Mouse (Mus musculus) erythroblast, embryonic 14.5 days (primary cell): ENCODE data around the gene Cep170. TPM values are rescaled to one million over a fixed set of nuclear protein-coding genes. Genes with fewer than 3 reads are reported as not detected.

ENCODE experiments used
- H3K27me3 ChIP-seq: 2 replicates; pipeline ENCODE4 v1.6.1; 2012; ENCODE audit warnings: inconsistent platforms; ENCODE audit not compliant: control insufficient read depth
- H3K36me3 ChIP-seq: 2 replicates; pipeline ENCODE4 v1.6.1; 2012; ENCODE audit warnings: mild to moderate bottlenecking, inconsistent platforms; ENCODE audit not compliant: control insufficient read depth
- H3K4me1 ChIP-seq: 2 replicates; pipeline ENCODE4 v1.6.1; 2012; ENCODE audit warnings: inconsistent platforms; ENCODE audit not compliant: control insufficient read depth
- H3K4me3 ChIP-seq: replicated peaks from 2 replicates; pipeline ENCODE3; 2012; ENCODE audit warnings: moderate library complexity, mild to moderate bottlenecking, inconsistent platforms
- H3K9me3 ChIP-seq: 2 replicates; pipeline ENCODE4 v1.6.1; 2012; ENCODE audit warnings: low read length, inconsistent platforms, mixed read lengths; ENCODE audit not compliant: control insufficient read depth
- GATA1 ChIP-seq: IDR thresholded peaks from 2 replicates; pipeline ENCODE4 v1.6.1; 2012; ENCODE audit warnings: low read length, inconsistent platforms, mixed read lengths
- TAL1 ChIP-seq: IDR thresholded peaks from 3 replicates; pipeline ENCODE4 v1.6.1; 2012; ENCODE audit warnings: low read length, inconsistent platforms, mixed read lengths
- polyA plus RNA-seq: library from polyadenylated mRNA; stranded (reverse); fragments of >175 nt; gene quantifications from 2 replicates; pipeline ENCODE4 v1.2.3, GENCODE M21; 2012

Cep170 gene
- polyA plus RNA-seq, 1 experiment = 0.03 TPM

- no peak for TF ChIP-seq TAL1
- TF ChIP-seq GATA1 = no peak
- H3K4me1 ChIP-seq = peaks cover 15% of the 10 kb centered on the region
- H3K27me3 ChIP-seq = peaks cover 18% of the 10 kb centered on the region
- H3K4me3 ChIP-seq = peak overlapping the region; percentile 55
- H3K36me3 ChIP-seq = no peaks in the 10 kb centered on the region
- H3K9me3 ChIP-seq = no peaks in the 10 kb centered on the region
These were observed 21.8 kb upstream of the Cep170 start for GRCm38 (mm10) chr1:176835501-176836294.

- H3K9me3 ChIP-seq = no peaks in the 10 kb centered on the region
- TF ChIP-seq TAL1 (no peak), GATA1 (no peak)
- H3K4me3 ChIP-seq = peak overlapping the region; percentile 55
- peaks cover 18% of the 10 kb centered on the region for H3K27me3 ChIP-seq
- H3K4me1 ChIP-seq = peaks cover 15% of the 10 kb centered on the region
- H3K36me3 ChIP-seq = no peaks in the 10 kb centered on the region
These were observed 21.0 kb upstream of the Cep170 start for GRCm38 (mm10) chr1:176834880-176835279.

GRCm38 (mm10) chr1:176833948-176834347, 20.1 kb upstream of the Cep170 start:
- Histone ChIP-seq H3K4me1 (peaks cover 15% of the 10 kb centered on the region), H3K36me3 (no peaks in the 10 kb centered on the region), H3K9me3 (no peaks in the 10 kb centered on the region), H3K27me3 (peaks cover 18% of the 10 kb centered on the region), H3K4me3 (no peak overlapping the region)
- TF ChIP-seq GATA1 (no peak), TAL1 (no peak)

GRCm38 (mm10) chr1:176833257-176833656, 19.4 kb upstream of the Cep170 start:
- H3K27me3 ChIP-seq = peaks cover 18% of the 10 kb centered on the region
- TF ChIP-seq TAL1 (no peak), GATA1 (no peak)
- no peak overlapping the region for H3K4me3 ChIP-seq
- no peaks in the 10 kb centered on the region for H3K9me3 ChIP-seq
- peaks cover 15% of the 10 kb centered on the region for H3K4me1 ChIP-seq
- no peaks in the 10 kb centered on the region for H3K36me3 ChIP-seq

GRCm38 (mm10) chr1:176832607-176833006, 18.7 kb upstream of the Cep170 start:
- H3K4me3 ChIP-seq = no peak overlapping the region
- no peak for TF ChIP-seq GATA1
- TF ChIP-seq TAL1 = no peak
- H3K4me1 ChIP-seq = peaks cover 15% of the 10 kb centered on the region
- peaks cover 18% of the 10 kb centered on the region for H3K27me3 ChIP-seq
- no peaks in the 10 kb centered on the region for H3K36me3 ChIP-seq
- H3K9me3 ChIP-seq = no peaks in the 10 kb centered on the region

- H3K36me3 ChIP-seq = no peaks in the 10 kb centered on the region
- TF ChIP-seq GATA1 = no peak
- no peak for TF ChIP-seq TAL1
- H3K9me3 ChIP-seq = no peaks in the 10 kb centered on the region
- H3K27me3 ChIP-seq = peaks cover 18% of the 10 kb centered on the region
- peaks cover 20% of the 10 kb centered on the region for H3K4me1 ChIP-seq
- H3K4me3 ChIP-seq = no peak overlapping the region
These were observed 18.2 kb upstream of the Cep170 start for GRCm38 (mm10) chr1:176832071-176832470.

- Histone ChIP-seq H3K9me3 (no peaks in the 10 kb centered on the region), H3K27me3 (peaks cover 9% of the 10 kb centered on the region), H3K36me3 (no peaks in the 10 kb centered on the region; the same call in 1 of the 2 replicates), H3K4me1 (peaks cover 12% of the 10 kb centered on the region), H3K4me3 (no peak overlapping the region)
- no peak for TF ChIP-seq GATA1
- TF ChIP-seq TAL1 = no peak
These were observed 14.8 kb upstream of the Cep170 start for GRCm38 (mm10) chr1:176828666-176829065.

- no peaks in the 10 kb centered on the region for H3K9me3 ChIP-seq
- peaks cover 9% of the 10 kb centered on the region for H3K27me3 ChIP-seq
- H3K4me1 ChIP-seq = peaks cover 18% of the 10 kb centered on the region
- TF ChIP-seq GATA1 (no peak), TAL1 (no peak)
- no peaks in the 10 kb centered on the region; the same call in 1 of the 2 replicates for H3K36me3 ChIP-seq
- no peak overlapping the region for H3K4me3 ChIP-seq
These were observed 14.1 kb upstream of the Cep170 start for GRCm38 (mm10) chr1:176827945-176828485.

- peaks cover 9% of the 10 kb centered on the region for H3K27me3 ChIP-seq
- H3K36me3 ChIP-seq = no peaks in the 10 kb centered on the region; the same call in 1 of the 2 replicates
- peaks cover 25% of the 10 kb centered on the region for H3K4me1 ChIP-seq
- H3K9me3 ChIP-seq = no peaks in the 10 kb centered on the region
- no peak for TF ChIP-seq TAL1
- no peak for TF ChIP-seq GATA1
- H3K4me3 ChIP-seq = no peak overlapping the region
These were observed 13.5 kb upstream of the Cep170 start for GRCm38 (mm10) chr1:176827365-176827764.
